Mouse (Mus musculus): ENCODE measurements around the gene Defb25.
"Not testable (repeated sequence)": the region's sequence is repeated elsewhere in the genome, so short reads cannot be mapped to it uniquely, and the experiment has no call there.

The Defb25 gene

GRCm38 (mm10) chr2:152622953-152623352, at the start of gene Defb25:
TSS of gene Defb25 (minus strand) at chr2:152623053.
- DNase-seq (ENCODE audit: low read depth, low spot score), result no peak

- DNase-seq (ENCODE audit: low read depth, low spot score), result no peak
These were observed 49.3 kb upstream of the Defb25 start for GRCm38 (mm10) chr2:152672166-152672565.

- DNase-seq (ENCODE audit: low read depth, low spot score), result peak; percentile 91
These were observed 48.8 kb upstream of the Defb25 start for GRCm38 (mm10) chr2:152671642-152671999.

GRCm38 (mm10) chr2:152670983-152671641, 48.3 kb upstream of the Defb25 start:
- DNase-seq (ENCODE audit: low read depth, low spot score), result no peak

- DNase-seq (ENCODE audit: low read depth, low spot score), result peak; percentile 67
These were observed 47.0 kb upstream of the Defb25 start for GRCm38 (mm10) chr2:152669639-152670484.

GRCm38 (mm10) chr2:152669256-152669638, 46.4 kb upstream of the Defb25 start, which contains the start of gene H13:
TSS of gene H13 (plus strand) at chr2:152669461.
- peak; percentile 98 for DNase-seq (ENCODE audit: low read depth, low spot score)

GRCm38 (mm10) chr2:152666191-152666590, 43.3 kb upstream of the Defb25 start:
- DNase-seq (ENCODE audit: low read depth, low spot score), result not testable (repeated sequence)

- no peak for DNase-seq (ENCODE audit: low read depth, low spot score)
These were observed 38.3 kb upstream of the Defb25 start for GRCm38 (mm10) chr2:152661163-152661562.

GRCm38 (mm10) chr2:152657398-152657797, 34.5 kb upstream of the Defb25 start:
- peak; percentile 76 for DNase-seq (ENCODE audit: low read depth, low spot score)

- DNase-seq (ENCODE audit: low read depth, low spot score), result no peak
These were observed 31.2 kb upstream of the Defb25 start for GRCm38 (mm10) chr2:152653874-152654715.

GRCm38 (mm10) chr2:152652901-152653620, 30.2 kb upstream of the Defb25 start:
- DNase-seq (ENCODE audit: low read depth, low spot score), result no peak

- DNase-seq (ENCODE audit: low read depth, low spot score), result no peak
These were observed 16.7 kb upstream of the Defb25 start for GRCm38 (mm10) chr2:152639406-152640113.

- no peak for DNase-seq (ENCODE audit: low read depth, low spot score)
These were observed 16.0 kb upstream of the Defb25 start for GRCm38 (mm10) chr2:152638865-152639264.

GRCm38 (mm10) chr2:152637381-152637780, 14.5 kb upstream of the Defb25 start:
- no peak for DNase-seq (ENCODE audit: low read depth, low spot score)

GRCm38 (mm10) chr2:152637006-152637322, 14.1 kb upstream of the Defb25 start:
- no peak for DNase-seq (ENCODE audit: low read depth, low spot score)

GRCm38 (mm10) chr2:152636246-152637005, 13.6 kb upstream of the Defb25 start:
- no peak for DNase-seq (ENCODE audit: low read depth, low spot score)

- DNase-seq (ENCODE audit: low read depth, low spot score), result peak; percentile 78
These were observed 11.5 kb upstream of the Defb25 start for GRCm38 (mm10) chr2:152634311-152634710.

- no peak for DNase-seq (ENCODE audit: low read depth, low spot score)
These were observed 10.5 kb upstream of the Defb25 start for GRCm38 (mm10) chr2:152633334-152633733.

GRCm38 (mm10) chr2:152629904-152630303, 7.1 kb upstream of the Defb25 start:
- no peak for DNase-seq (ENCODE audit: low read depth, low spot score)

GRCm38 (mm10) chr2:152629239-152629638, 6.4 kb upstream of the Defb25 start:
- DNase-seq (ENCODE audit: low read depth, low spot score), result no peak
